Mouse (Mus musculus): ENCODE results near the gene Usp54.
"Not testable (repeated sequence)": the region's sequence is repeated elsewhere in the genome, so short reads cannot be mapped to it uniquely, and the experiment has no call there.

Usp54 gene

GRCm38 (mm10) chr14:20607396-20608126 lies 33.3 kb downstream of the Usp54 start:
- no peak for DNase-seq

GRCm38 (mm10) chr14:20601287-20601686 lies 39.6 kb downstream of the Usp54 start:
- no peak for DNase-seq

- DNase-seq, result no peak
These were observed 40.7 kb downstream of the Usp54 start for GRCm38 (mm10) chr14:20600203-20600602.

- no peak for DNase-seq
These were observed 41.3 kb downstream of the Usp54 start for GRCm38 (mm10) chr14:20599542-20599941.

GRCm38 (mm10) chr14:20595781-20596180 lies 45.1 kb downstream of the Usp54 start:
- no peak for DNase-seq

- DNase-seq, result no peak
These were observed 53.4 kb downstream of the Usp54 start for GRCm38 (mm10) chr14:20587458-20587857.

- no peak for DNase-seq
These were observed 61.9 kb downstream of the Usp54 start for GRCm38 (mm10) chr14:20578822-20579407.

- peak; percentile 61 to 66 for DNase-seq
These were observed 64.7 kb downstream of the Usp54 start for GRCm38 (mm10) chr14:20576179-20576578.

GRCm38 (mm10) chr14:20573196-20573595 lies 67.7 kb downstream of the Usp54 start:
- not testable (repeated sequence) for DNase-seq

GRCm38 (mm10) chr14:20565256-20566021 lies 75.4 kb downstream of the Usp54 start:
- DNase-seq, result no peak

- DNase-seq, result peak; percentile 32 to 37
These were observed 76.2 kb downstream of the Usp54 start for GRCm38 (mm10) chr14:20564692-20565091.

- DNase-seq, result no peak
These were observed 79.0 kb downstream of the Usp54 start for GRCm38 (mm10) chr14:20561897-20562296.

GRCm38 (mm10) chr14:20550136-20550535 lies 90.7 kb downstream of the Usp54 start:
- no peak for DNase-seq

- DNase-seq, result peak; percentile 84 to 86
These were observed 94.4 kb downstream of the Usp54 start, which contains the start of gene Ppp3cb for GRCm38 (mm10) chr14:20546415-20546814. Gene Ppp3cb, minus strand, starts transcription at chr14:20546573.

GRCm38 (mm10) chr14:20545529-20546331 lies 95.1 kb downstream of the Usp54 start:
- peak; percentile 87 to 91 for DNase-seq

- no peak for DNase-seq
These were observed 96.1 kb downstream of the Usp54 start for GRCm38 (mm10) chr14:20544467-20545411.

- DNase-seq, result no peak
These were observed 111.2 kb downstream of the Usp54 start for GRCm38 (mm10) chr14:20529643-20530042.

GRCm38 (mm10) chr14:20520179-20520578 lies 120.7 kb downstream of the Usp54 start:
- DNase-seq, result no peak

GRCm38 (mm10) chr14:20508424-20508823 lies 132.4 kb downstream of the Usp54 start:
- no peak for DNase-seq

GRCm38 (mm10) chr14:20502966-20503365 lies 137.9 kb downstream of the Usp54 start:
- no peak for DNase-seq

GRCm38 (mm10) chr14:20499982-20500381 lies 140.9 kb downstream of the Usp54 start:
- no peak for DNase-seq
